Mouse (Mus musculus) erythroblast, embryonic 14.5 days (primary cell): ENCODE results near the gene Actrt2.

ENCODE experiments used
- GATA1 ChIP-seq: IDR thresholded peaks from 2 replicates; pipeline ENCODE4 v1.6.1; 2012; ENCODE audit warnings: low read length, inconsistent platforms, mixed read lengths
- TAL1 ChIP-seq: IDR thresholded peaks from 3 replicates; pipeline ENCODE4 v1.6.1; 2012; ENCODE audit warnings: low read length, inconsistent platforms, mixed read lengths

GRCm38 (mm10) chr4:154623241-154623640, 44.4 kb downstream of the Actrt2 start:
- no peak for TF ChIP-seq GATA1
- TF ChIP-seq TAL1 = no peak
